In the genomic region with DNA sequence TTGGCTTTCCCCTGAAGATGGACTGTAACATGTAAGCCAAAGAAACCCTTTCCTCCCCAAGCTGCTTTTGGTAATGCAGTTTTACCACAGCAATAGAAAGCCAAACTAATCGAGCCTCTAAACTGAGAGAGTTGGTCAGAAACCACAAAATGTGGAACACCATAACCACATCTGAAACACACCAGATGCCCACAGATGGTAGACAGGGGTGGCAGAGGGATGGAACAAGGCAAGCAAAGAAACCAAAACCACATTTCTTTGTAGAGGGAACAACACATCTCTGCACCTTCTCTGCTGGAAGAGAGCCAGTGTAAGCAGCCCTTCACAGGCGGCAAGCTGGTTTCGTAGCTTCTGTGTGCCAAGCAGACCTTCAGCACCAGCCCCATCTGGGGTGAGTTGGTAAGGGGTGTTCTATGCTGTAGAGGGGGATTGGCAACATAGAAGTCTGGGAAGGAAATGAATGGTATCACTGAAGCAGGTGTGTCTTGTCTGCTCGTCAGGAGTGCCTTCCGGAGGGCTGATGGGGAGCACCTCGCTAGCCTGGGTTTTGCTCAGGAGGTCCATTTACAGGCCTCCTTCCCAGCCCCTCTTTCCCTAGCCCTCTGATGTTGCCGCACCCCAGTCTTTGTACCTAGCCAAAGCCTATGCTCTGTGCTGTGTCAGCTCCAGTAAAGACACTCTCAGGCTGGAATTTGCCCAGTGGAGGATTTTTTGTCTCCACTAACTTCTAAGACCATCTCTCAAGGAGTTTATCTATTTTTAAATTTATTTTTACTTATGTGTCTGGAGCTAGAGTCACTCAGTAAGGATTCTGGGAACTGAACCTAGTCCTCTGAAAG, we compare ENCODE assay signal across 12 mouse cellular contexts. TPM values are rescaled to one million over a fixed set of nuclear protein-coding genes. Genes with fewer than 3 reads are reported as not detected.
DNase-seq lines count a peak whose midpoint lies in the region; ATAC-seq lines count a peak whose summit lies in the region.
"Had no signal": no experiment of that assay in that cellular context is flagged by ENCODE, and none has a peak within 500 bp of the region (broad histone marks: within the 10 kb centered on the region; RNA-seq: fewer than 3 reads in every experiment).

No protein-coding gene starts in this region.

- H3K9ac ChIP-seq in neural tube, embryonic 15.5 days (replicated peaks) = no peak overlapping the region
- H3K9ac ChIP-seq: hindbrain, embryonic 15.5 days; liver, embryonic 14.5 days had no signal

- H3K9me3 ChIP-seq in neural tube, embryonic 15.5 days (replicated peaks) = no peaks in the 10 kb centered on the region
- H3K9me3 ChIP-seq: hindbrain, embryonic 15.5 days had no signal

- 88% methylated on average over 7 of the region's 7 CpGs for WGBS in neural tube, embryonic 15.5 days

- no peak overlapping the region for H3K27ac ChIP-seq in neural tube, embryonic 15.5 days (replicated peaks)
- H3K27ac ChIP-seq: hindbrain, embryonic 15.5 days; liver, embryonic 14.5 days had no signal

- ATAC-seq in common myeloid progenitor, adult 5-6 weeks (replicated peaks; ENCODE audit: low read depth, poor library complexity, severe bottlenecking) = peak; percentile 94
- ATAC-seq in neural tube, embryonic 15.5 days (ENCODE audit: low FRiP score) = no peak
- ATAC-seq: forebrain, embryonic 16.5 days had no signal

- H3K36me3 ChIP-seq in neural tube, embryonic 15.5 days = no peaks in the 10 kb centered on the region
- H3K36me3 ChIP-seq: hindbrain, embryonic 15.5 days had no signal

- no peak overlapping the region for H3K4me3 ChIP-seq in neural tube, embryonic 15.5 days (replicated peaks)
- H3K4me3 ChIP-seq: hindbrain, embryonic 15.5 days had no signal

- no peaks in the 10 kb centered on the region for H3K27me3 ChIP-seq in neural tube, embryonic 15.5 days (replicated peaks)
- H3K27me3 ChIP-seq: hindbrain, embryonic 15.5 days had no signal

- peak; percentile 14 for DNase-seq in left cerebral cortex, postnatal 4 days
- no peak for DNase-seq in left cerebral cortex, adult 9 months (ENCODE audit: low spot score in 2 of 2)
- peak; percentile 72 for DNase-seq in lung, postnatal 36 days
- no peak for DNase-seq in cerebellum, adult 8-10 months
- no peak for DNase-seq in heart, adult 9 months (ENCODE audit: low spot score in 2 of 2)
- DNase-seq: heart, adult 18-20 months; layer of hippocampus, postnatal 36 days had no signal

- no peaks in the 10 kb centered on the region for H3K4me1 ChIP-seq in neural tube, embryonic 15.5 days
- H3K4me1 ChIP-seq: hindbrain, embryonic 15.5 days had no signal

- H3K4me2 ChIP-seq in neural tube, embryonic 15.5 days = no peak overlapping the region
- H3K4me2 ChIP-seq: hindbrain, embryonic 15.5 days had no signal

- intact Hi-C loops in left cerebral cortex, postnatal 4 days (cut with DNase I) = no loop called here

RNA-seq across cellular contexts. Expression of a gene that starts 16.7 kb away (rescaled TPM):
- total RNA-seq in left cerebral cortex, postnatal 4 days (2021) = 1 to 10 TPM; 3.8 to 4.8 TPM
- 41.5 and 57.4 TPM in 2 replicates for total RNA-seq in common myeloid progenitor, adult 5-6 weeks (2017)
- 15.3 and 28.7 TPM in 2 replicates for polyA plus RNA-seq in neural tube, embryonic 15.5 days (2015; fragmentation: Nextera tagmentation; extraction: Ambion mirVana)

RNA-seq across cellular contexts. Expression of a gene that starts 29.4 kb away (rescaled TPM):
- total RNA-seq in left cerebral cortex, postnatal 4 days (2021) = 100 to 1,000 TPM; 320 to 322 TPM
- total RNA-seq in common myeloid progenitor, adult 5-6 weeks (2017) = 192 and 193 TPM in 2 replicates
- 371 and 373 TPM in 2 replicates for polyA plus RNA-seq in neural tube, embryonic 15.5 days (2015; fragmentation: Nextera tagmentation; extraction: Ambion mirVana)

RNA-seq across cellular contexts. Expression of a gene that starts 37.8 kb away (rescaled TPM):
- 10 to 100 TPM; 19.6 to 27.6 TPM for total RNA-seq in left cerebral cortex, postnatal 4 days (2021)
- 24.3 and 27.3 TPM in 2 replicates for total RNA-seq in common myeloid progenitor, adult 5-6 weeks (2017)
- polyA plus RNA-seq in neural tube, embryonic 15.5 days (2015; fragmentation: Nextera tagmentation; extraction: Ambion mirVana) = 7.1 and 8.0 TPM in 2 replicates

RNA-seq across cellular contexts. Expression of a gene that starts 58.4 kb away (rescaled TPM):
- 10 to 100 TPM; 50.0 to 56.4 TPM for total RNA-seq in left cerebral cortex, postnatal 4 days (2021)
- total RNA-seq in common myeloid progenitor, adult 5-6 weeks (2017) = 11.6 and 43.0 TPM in 2 replicates
- polyA plus RNA-seq in neural tube, embryonic 15.5 days (2015; fragmentation: Nextera tagmentation; extraction: Ambion mirVana) = 22.5 and 23.8 TPM in 2 replicates

Comparison
In these comparisons a context has a peak if more than half of its experiments do, and no peak if none do; other contexts are left out.
1. DNase-seq: peak in left cerebral cortex, postnatal 4 days (single experiment) and lung, postnatal 36 days (single experiment); none in left cerebral cortex, adult 9 months (0 of 2), cerebellum, adult 8-10 months (single experiment) and heart, adult 9 months (0 of 2).